Mouse (Mus musculus) monocyte, adult 5-6 weeks (primary cell): ENCODE results near the gene Usp49. TPM values are rescaled to one million over a fixed set of nuclear protein-coding genes. Genes with fewer than 3 reads are reported as not detected.

ENCODE experiments used
- ATAC-seq: fragments of 153-309, 156-312 bp; replicated peaks from 2 replicates; pipeline ENCODE4 v1.8.0; 2017; ENCODE audit warnings: mild to moderate bottlenecking; ENCODE audit not compliant: low TSS enrichment, insufficient number of reproducible peaks, severe bottlenecking, poor library complexity, low FRiP score
- total RNA-seq: library from RNA; stranded (forward); fragments of 200-1000, 200-491, 200-594 nt; gene quantifications from 3 replicates; pipeline ENCODE4 v1.2.3, GENCODE M21; 2017

Gene Usp49
- total RNA-seq, 1 experiment from 2014 or later: 3.0 TPM

DNA sequence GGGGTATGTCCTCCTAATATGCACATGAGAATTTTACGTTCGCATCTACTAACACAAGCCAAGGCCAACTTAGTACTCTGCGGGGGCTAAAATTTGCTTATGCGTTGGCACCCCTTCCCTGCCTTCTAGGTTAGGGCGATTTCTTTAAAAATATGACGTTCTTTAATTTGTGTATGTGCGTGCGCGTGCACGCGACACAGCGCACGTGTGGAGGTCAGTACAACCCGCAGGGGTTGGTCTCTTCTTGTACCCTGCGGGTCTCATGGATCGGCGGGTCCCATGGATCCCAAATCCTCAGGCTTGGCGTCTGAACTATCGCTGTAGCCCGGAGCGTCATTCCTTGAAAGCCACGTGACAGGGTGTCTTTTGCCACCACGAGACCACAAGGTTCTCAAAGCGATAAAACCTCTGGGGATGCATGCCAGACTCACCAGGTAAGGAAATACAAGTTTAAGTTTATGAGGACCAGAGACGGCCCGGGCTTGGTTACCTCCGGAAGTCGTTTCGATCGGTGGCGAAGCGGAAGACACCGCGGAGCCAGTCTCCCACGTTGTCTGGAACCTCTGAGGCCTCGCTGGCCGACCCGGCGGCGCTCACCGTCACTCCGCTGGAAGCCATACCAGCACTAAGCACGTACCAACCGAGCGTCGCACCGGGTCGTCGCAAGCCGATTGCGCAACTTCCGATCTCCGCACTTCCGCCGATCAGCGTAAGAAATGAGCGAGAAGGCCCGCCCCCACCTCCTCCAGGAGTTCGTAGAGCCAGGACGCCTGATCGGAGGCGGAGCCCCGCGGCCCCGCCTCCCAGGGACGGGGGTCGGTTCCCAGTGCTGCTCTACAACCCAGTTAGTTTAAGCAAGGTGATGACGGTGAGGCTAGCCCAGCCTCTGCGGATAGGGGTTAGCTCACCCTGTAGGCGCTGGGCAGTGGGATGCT lies 57.2 kb downstream of the Usp49 start:
- ATAC-seq: peak; percentile 90

DNA sequence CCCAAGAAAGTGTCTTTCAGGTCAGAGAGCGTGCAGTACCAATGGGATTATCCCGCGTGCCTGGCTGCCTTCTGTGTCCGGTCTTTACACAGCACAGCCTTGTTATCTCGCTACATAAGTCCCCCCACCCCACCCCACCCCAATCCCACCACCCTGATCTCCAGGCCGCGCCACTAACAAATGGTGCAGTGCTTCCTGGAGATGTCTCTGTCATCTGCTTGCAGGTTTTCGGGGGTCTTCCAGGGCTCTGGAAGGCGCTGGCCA lies 57.8 kb downstream of the Usp49 start, which contains the start of gene Tomm6:
Gene Tomm6 (minus strand): TSS at position 43 of the 264 bp plus-strand sequence.
- no peak for ATAC-seq

DNA sequence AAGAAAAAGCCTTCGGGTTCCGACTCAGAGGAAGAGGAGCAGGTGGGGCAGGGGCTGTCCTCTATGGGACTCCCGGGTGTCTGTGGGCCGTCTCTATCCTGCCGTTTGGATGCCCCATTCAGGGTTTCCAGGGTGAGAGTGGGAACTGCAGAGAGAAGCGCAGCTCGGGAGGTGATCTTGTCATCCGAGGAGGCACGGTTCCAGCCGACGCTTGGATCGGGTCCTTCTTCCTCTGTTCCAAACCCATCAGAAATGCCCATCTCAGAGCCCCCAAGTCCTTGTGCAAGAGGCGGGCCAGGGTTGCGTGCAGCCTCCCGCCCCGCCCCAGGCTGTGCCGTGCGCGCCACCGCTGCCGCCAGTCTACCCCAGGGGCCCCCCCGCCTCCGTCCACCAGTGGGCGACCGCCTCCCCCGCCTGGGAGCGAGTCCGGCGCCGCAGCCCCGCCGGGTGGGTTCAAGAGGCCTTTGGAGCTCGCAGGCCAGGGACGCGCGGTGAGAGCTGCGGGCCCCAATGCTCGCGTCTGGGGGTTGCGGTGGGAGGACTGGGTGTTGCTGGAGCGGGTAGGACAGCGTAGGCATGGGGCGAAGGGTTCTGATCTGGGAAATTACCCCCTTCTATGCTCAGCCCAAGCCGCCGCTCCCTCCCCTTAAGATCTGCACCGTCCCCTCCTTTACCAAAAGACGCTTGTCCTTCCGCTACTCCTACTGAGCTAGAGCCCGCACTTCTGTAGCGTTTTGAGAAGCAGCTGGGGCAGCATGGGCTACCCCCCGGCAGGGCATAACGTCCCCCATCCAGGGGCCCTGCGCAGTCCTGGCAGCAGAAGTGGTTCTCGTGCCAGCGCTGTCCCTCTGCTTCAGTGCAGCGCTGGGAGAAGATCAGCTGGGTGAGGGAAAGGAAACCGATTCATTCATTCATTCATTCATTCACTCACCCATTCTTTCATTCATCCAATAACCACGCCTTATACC lies 58.4 kb downstream of the Usp49 start, which contains the start of gene Frs3:
Gene Frs3 (plus strand): TSS at position 423 of the 968 bp plus-strand sequence.
- ATAC-seq: peak; percentile 7; the same call in 1 of the 2 replicates

DNA sequence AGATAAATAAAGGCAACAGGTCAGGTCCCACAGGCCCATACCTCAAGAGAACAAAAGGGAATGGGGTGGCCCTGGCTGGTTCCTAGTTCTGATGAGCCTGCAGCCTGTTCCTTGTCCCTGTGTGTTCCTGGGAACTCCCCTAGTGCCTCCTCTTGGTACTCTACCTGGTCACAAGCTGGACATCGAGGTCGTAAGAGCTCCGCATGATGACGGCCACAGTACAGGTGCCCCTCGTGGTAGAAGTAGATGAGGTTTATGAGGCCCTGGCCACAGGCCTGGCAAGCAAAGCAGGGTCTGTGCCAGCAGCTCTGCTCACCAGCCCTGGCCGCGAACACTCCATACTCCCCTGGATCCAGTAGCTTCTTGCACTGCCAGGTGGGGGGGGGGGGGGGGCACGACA lies 59.4 kb downstream of the Usp49 start:
- ATAC-seq: no peak

DNA sequence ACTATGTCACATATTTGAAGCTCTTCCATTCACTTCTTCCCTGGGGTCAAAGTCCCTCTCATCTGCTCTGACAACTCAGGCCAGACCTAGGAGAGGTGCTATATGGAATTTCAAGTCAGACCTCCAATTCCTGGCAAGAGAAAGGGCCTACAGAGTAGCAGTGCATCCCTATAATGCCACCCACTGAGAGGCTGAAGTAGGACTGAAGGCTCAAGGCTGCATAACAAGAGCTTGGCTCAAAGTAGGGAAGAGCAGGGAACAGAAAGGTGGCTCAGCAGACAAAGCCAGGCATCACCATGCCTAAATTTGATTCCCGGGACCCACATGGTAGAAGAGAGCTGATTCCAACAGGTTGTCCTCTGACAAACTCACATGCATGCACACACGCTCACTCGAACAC lies 61.2 kb downstream of the Usp49 start:
- ATAC-seq: no peak

DNA sequence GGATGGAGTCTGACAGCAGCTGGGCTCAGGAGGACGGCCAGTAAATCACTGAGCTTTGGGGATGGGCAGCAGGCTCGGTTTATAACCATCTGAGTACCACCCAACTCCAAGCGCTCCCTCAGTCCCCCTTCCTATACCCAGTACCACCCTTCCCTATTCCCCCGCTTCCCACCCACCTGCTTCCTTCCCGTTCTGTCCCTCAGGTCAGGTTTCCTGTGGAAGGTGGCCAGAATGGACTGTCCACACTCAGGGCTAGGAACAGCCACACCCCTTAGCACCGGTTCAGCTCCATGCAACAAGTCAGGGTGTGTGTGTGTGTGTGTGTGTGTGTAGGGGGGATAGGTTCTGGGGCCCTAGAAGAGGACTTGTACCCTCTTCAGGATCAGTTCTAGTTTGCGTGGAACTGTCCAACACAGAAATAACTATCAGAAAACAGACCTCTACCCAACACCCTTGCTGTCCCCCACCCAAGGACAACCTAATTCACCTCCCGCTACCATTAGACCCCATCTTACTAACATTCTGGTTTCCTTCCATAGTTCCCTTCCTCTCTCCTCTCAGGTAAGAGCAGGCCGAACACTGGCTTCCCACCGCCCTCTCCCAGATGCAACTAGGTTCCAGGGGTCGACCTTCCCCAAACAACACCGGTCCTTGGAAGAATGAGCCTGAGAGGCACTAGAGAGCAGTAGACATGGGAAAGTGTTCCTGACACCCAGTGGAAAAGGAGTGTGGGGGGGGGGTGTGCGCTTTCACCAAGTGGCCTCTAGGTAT lies 63.4 kb downstream of the Usp49 start:
- no peak for ATAC-seq

GRCm38 (mm10) chr17:47694442-47694502 lies 63.8 kb downstream of the Usp49 start, which contains the start of gene Gm21981:
Gm21981 (minus strand) TSS chr17:47694455.
- no peak for ATAC-seq

DNA sequence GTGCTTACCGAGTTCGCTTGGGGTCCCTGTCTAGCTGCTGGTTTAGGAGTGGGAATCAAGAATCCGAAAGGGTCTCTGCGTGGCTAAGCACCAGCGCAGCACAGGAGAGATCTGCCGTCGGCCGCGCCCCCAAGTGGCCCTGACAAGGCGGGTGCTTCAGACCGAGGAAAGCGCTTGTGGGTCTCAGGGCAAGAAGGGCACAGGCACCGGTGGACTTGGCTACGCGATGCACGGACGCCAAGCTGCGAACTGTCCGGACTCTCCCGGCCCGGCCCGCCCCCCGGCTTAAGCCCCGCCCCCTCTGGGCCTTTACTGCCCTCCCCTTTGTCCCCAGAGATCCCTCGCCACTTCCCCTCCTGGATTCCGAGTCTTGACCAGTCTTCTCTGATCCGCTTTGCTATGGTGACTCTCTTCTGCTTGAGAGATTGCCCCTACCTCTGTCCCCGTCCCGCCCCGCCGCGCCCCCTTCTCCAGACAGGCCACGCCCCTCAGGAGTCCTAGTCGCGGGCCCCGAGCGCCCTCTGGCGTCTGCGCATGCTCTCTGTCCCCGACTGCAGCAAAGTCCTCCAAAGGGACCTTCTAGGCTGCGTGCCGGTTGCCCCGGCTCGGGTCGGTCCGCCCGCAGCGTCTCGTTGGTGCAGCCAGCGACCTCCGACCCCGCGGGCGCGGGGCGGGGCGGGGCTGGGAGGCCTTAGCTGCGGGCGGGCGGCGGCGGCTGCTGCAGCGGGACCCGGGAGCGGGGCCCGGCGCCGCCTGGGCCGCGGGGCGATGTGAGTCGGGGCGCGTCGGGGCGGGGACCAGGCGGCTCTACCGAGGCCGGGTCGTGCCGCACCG lies 64.2 kb downstream of the Usp49 start, which contains the start of gene Prickle4:
Gene Prickle4 (minus strand): TSS at position 234 of the 834 bp plus-strand sequence.
- ATAC-seq: peak; percentile 81

- no peak for ATAC-seq
Measured at GRCm38 (mm10) chr17:47695337-47695710, 64.8 kb downstream of the Usp49 start.

DNA sequence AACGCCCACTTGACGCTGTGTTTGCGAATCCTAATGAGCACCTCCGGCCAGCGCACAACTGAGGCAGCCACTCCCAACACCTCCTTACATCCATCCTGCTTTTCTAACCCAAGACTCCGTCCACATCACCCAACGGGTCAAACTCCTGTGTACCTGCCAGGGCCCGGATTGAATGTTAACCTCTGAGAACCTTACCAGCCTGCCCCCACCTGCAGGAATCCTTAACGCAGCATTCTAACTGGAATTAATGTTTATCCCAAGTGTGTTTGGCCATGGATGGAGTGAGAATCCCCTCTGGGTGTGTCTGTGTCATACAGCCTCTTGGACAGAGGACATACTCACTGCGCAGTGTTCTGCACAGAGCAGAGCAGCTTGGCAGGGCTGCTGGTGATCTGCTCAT lies 67.7 kb downstream of the Usp49 start:
- ATAC-seq: no peak

DNA sequence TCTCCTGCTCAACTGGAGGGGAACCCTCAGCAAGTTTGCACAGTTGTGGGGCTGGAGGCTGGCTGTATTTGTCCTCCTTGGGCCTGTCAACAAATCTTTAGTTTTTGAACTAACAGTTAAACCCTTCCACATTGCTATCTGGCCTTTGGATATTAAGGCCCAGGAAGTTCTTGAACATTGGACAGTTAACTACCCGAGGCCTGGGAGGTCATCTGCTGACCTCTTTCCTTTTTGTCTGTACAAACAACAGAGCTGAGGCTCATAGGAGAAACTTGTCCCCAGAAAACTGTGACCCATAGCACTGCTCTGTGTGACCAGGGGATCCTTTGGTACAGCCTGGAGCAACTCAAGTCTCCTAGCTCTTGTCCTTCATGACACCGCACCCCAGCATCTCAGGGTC lies 68.6 kb downstream of the Usp49 start:
- ATAC-seq: no peak

GRCm38 (mm10) chr17:47701793-47702192 lies 71.3 kb downstream of the Usp49 start:
- ATAC-seq: no peak

- no peak for ATAC-seq
Measured at GRCm38 (mm10) chr17:47702548-47703345, 72.3 kb downstream of the Usp49 start.

DNA sequence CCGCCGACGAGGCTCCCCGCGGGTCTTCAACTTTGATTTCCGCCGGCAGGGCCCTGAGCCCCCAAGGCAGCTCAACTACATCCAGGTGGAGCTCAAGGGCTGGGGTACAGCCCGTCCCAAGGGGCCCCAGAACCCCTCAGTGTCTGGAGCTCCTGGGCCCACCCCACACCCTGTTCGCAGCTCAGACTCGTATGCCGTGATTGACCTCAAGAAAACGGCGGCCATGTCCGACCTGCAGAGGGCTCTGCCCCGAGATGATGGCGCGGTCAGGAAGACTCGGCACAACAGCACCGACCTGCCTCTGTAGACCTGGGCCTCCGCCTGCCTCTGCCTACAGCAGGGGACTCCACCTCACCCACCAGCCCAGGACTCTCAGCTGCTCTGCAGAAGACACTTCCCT lies 73.1 kb downstream of the Usp49 start:
- ATAC-seq: no peak

DNA sequence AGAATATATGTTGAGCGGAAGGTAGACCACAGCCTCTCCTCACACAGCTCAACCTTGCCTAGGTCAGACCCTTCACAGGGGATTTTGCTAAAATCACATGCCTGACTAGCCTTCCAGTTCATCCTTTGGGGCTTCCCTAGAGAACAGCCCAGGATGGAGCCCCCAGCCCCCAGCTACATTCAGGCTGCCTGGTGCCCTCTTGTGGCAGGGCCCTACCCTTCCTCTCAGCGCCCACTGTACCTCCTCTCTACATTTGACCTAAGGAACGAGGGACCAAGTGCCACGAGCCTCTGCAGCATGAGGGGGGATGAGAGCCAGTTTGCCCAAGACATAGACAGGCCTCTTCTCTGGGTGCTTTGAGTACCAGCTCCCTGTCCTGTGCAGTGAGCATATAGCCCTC lies 74.2 kb downstream of the Usp49 start:
- ATAC-seq: no peak

GRCm38 (mm10) chr17:47706196-47706595 lies 75.7 kb downstream of the Usp49 start:
- ATAC-seq: no peak

DNA sequence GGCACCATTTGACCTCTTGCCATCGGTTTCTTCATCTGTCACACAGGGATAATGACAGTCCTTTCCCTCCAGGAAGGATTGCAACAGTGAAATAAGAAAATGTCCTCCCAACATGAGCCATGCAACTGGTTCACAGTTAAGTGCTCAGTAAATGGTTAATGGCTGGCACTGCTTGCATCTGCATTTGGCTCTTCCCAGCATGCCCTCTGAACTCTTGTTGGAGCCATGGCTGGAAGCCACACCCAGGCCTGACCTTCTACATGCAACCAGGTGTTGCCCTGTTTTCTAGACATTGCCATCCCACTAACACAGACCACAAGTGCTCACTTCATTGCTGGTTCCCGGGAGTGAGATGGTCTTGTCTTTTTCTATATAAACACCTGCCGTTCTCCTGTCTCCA lies 77.5 kb downstream of the Usp49 start:
- ATAC-seq: no peak

- ATAC-seq: no peak
Measured at GRCm38 (mm10) chr17:47708972-47709371, 78.5 kb downstream of the Usp49 start.
